Mouse (Mus musculus): ENCODE data around the gene Hk1. TPM values are rescaled to one million over a fixed set of nuclear protein-coding genes. Genes with fewer than 3 reads are reported as not detected.

Hk1 gene
- polyA plus RNA-seq, 1 experiment from 2014 or later, result 215 TPM

- Histone ChIP-seq H3K9me3 (replicated peaks) (no peaks in the 10 kb centered on the region), H3K36me3 (peaks cover 84% of the 10 kb centered on the region), H3K9ac (0 out of 2 replicates have a peak overlapping the region, but pooled peaks have one; percentile 6), H3K4me1 (replicated peaks) (peaks cover 39% of the 10 kb centered on the region), H3K4me2 (no peak overlapping the region), H3K27ac (ENCODE audit: poor library complexity, severe bottlenecking) (peak overlapping the region; percentile 41), H3K4me3 (no peak overlapping the region), H3K27me3 (replicated peaks) (no peaks in the 10 kb centered on the region)
- 69% methylated on average over 23 of the region's 23 CpGs for whole genome bisulfite sequencing
- peak; percentile 30; the same call in 1 of the 2 replicates for ATAC-seq (ENCODE audit: insufficient number of reproducible peaks, low FRiP score)
These were observed 79.5 kb downstream of the Hk1 start for GRCm38 (mm10) chr10:62300006-62300827.

GRCm38 (mm10) chr10:62296086-62296872 is 83.4 kb downstream of the Hk1 start:
- Histone ChIP-seq H3K27ac (ENCODE audit: poor library complexity, severe bottlenecking) (no peak overlapping the region), H3K9ac (no peak overlapping the region), H3K4me1 (replicated peaks) (peaks cover 30% of the 10 kb centered on the region), H3K27me3 (replicated peaks) (no peaks in the 10 kb centered on the region), H3K36me3 (peaks cover 92% of the 10 kb centered on the region), H3K4me2 (no peak overlapping the region), H3K4me3 (no peak overlapping the region), H3K9me3 (replicated peaks) (no peaks in the 10 kb centered on the region)
- ATAC-seq (ENCODE audit: insufficient number of reproducible peaks, low FRiP score), result no peak
- 75% methylated on average over 23 of the region's 26 CpGs for WGBS

GRCm38 (mm10) chr10:62294112-62294511 is 85.6 kb downstream of the Hk1 start:
- Histone ChIP-seq H3K4me2 (no peak overlapping the region), H3K9me3 (replicated peaks) (no peaks in the 10 kb centered on the region), H3K36me3 (peaks cover 99% of the 10 kb centered on the region), H3K4me1 (replicated peaks) (peaks cover 13% of the 10 kb centered on the region; the same call in 1 of the 2 replicates), H3K27me3 (replicated peaks) (no peaks in the 10 kb centered on the region), H3K27ac (ENCODE audit: poor library complexity, severe bottlenecking) (no peak overlapping the region), H3K4me3 (no peak overlapping the region), H3K9ac (0 out of 2 replicates have a peak overlapping the region, but pooled peaks have one; percentile 21)
- ATAC-seq (ENCODE audit: insufficient number of reproducible peaks, low FRiP score), result no peak
- 82% methylated on average over 4 of the region's 4 CpGs for WGBS

- H3K4me2 ChIP-seq, result no peak overlapping the region
- ATAC-seq (ENCODE audit: insufficient number of reproducible peaks, low FRiP score), result no peak
- peaks cover 88% of the 10 kb centered on the region for H3K36me3 ChIP-seq
- H3K4me1 ChIP-seq (replicated peaks), result peaks cover 10% of the 10 kb centered on the region
- H3K27ac ChIP-seq (ENCODE audit: poor library complexity, severe bottlenecking), result peak overlapping the region; percentile 18
- no peaks in the 10 kb centered on the region for H3K27me3 ChIP-seq (replicated peaks)
- H3K9ac ChIP-seq, result no peak overlapping the region
- no peak overlapping the region for H3K4me3 ChIP-seq
- no peaks in the 10 kb centered on the region for H3K9me3 ChIP-seq (replicated peaks)
- WGBS, result 69% methylated on average over 6 of the region's 6 CpGs
These were observed 92.1 kb downstream of the Hk1 start for GRCm38 (mm10) chr10:62287460-62288124.

GRCm38 (mm10) chr10:62283206-62283792 is 96.4 kb downstream of the Hk1 start:
- peaks cover 90% of the 10 kb centered on the region for H3K36me3 ChIP-seq

GRCm38 (mm10) chr10:62282782-62283181 is 96.9 kb downstream of the Hk1 start:
- no peaks in the 10 kb centered on the region for H3K27me3 ChIP-seq (replicated peaks)

More at GRCm38 (mm10) chr10:62283206-62283792, 96.4 kb downstream of the Hk1 start:
- Histone ChIP-seq H3K4me3 (no peak overlapping the region), H3K9me3 (replicated peaks) (no peaks in the 10 kb centered on the region), H3K4me2 (no peak overlapping the region), H3K27ac (ENCODE audit: poor library complexity, severe bottlenecking) (no peak overlapping the region), H3K4me1 (replicated peaks) (peaks cover 10% of the 10 kb centered on the region), H3K9ac (no peak overlapping the region), H3K27me3 (replicated peaks) (no peaks in the 10 kb centered on the region)
- 74% methylated on average over 4 of the region's 4 CpGs for WGBS
- no peak for ATAC-seq (ENCODE audit: insufficient number of reproducible peaks, low FRiP score)

GRCm38 (mm10) chr10:62279671-62280070 is 100.0 kb downstream of the Hk1 start:
- no peak overlapping the region for H3K4me2 ChIP-seq
- H3K27ac ChIP-seq (ENCODE audit: poor library complexity, severe bottlenecking), result no peak overlapping the region
- ATAC-seq (ENCODE audit: insufficient number of reproducible peaks, low FRiP score), result no peak
- no peak overlapping the region for H3K9ac ChIP-seq
- no peaks in the 10 kb centered on the region for H3K9me3 ChIP-seq (replicated peaks)
- H3K4me3 ChIP-seq, result no peak overlapping the region
- WGBS, result 81% methylated on average over 4 of the region's 4 CpGs
- no peaks in the 10 kb centered on the region for H3K4me1 ChIP-seq (replicated peaks)
- H3K36me3 ChIP-seq, result peaks cover 90% of the 10 kb centered on the region
- H3K27me3 ChIP-seq (replicated peaks), result no peaks in the 10 kb centered on the region

More at GRCm38 (mm10) chr10:62282782-62283181, 96.9 kb downstream of the Hk1 start:
- Histone ChIP-seq H3K4me1 (replicated peaks) (peaks cover 4% of the 10 kb centered on the region), H3K4me2 (no peak overlapping the region), H3K4me3 (no peak overlapping the region), H3K27ac (ENCODE audit: poor library complexity, severe bottlenecking) (no peak overlapping the region), H3K9ac (no peak overlapping the region), H3K9me3 (replicated peaks) (no peaks in the 10 kb centered on the region), H3K36me3 (peaks cover 90% of the 10 kb centered on the region)
- WGBS, result 39% methylated on average over 9 of the region's 9 CpGs
- peak; percentile 78 for ATAC-seq (ENCODE audit: insufficient number of reproducible peaks, low FRiP score)

- Histone ChIP-seq H3K36me3 (peaks cover 90% of the 10 kb centered on the region), H3K4me2 (no peak overlapping the region)
These were observed 100.6 kb downstream of the Hk1 start for GRCm38 (mm10) chr10:62279066-62279465.

GRCm38 (mm10) chr10:62277499-62278293 is 102.0 kb downstream of the Hk1 start:
- H3K9ac ChIP-seq, result no peak overlapping the region
- 93% methylated on average over 18 of the region's 19 CpGs for WGBS
- H3K4me2 ChIP-seq, result no peak overlapping the region
- ATAC-seq (ENCODE audit: insufficient number of reproducible peaks, low FRiP score), result no peak
- H3K27me3 ChIP-seq (replicated peaks), result no peaks in the 10 kb centered on the region
- no peak overlapping the region for H3K4me3 ChIP-seq
- peaks cover 90% of the 10 kb centered on the region for H3K36me3 ChIP-seq
- no peaks in the 10 kb centered on the region for H3K9me3 ChIP-seq (replicated peaks)
- no peak overlapping the region for H3K27ac ChIP-seq (ENCODE audit: poor library complexity, severe bottlenecking)
- no peaks in the 10 kb centered on the region for H3K4me1 ChIP-seq (replicated peaks)

More at GRCm38 (mm10) chr10:62279066-62279465, 100.6 kb downstream of the Hk1 start:
- Histone ChIP-seq H3K27ac (ENCODE audit: poor library complexity, severe bottlenecking) (no peak overlapping the region), H3K9me3 (replicated peaks) (no peaks in the 10 kb centered on the region), H3K4me1 (replicated peaks) (no peaks in the 10 kb centered on the region), H3K9ac (no peak overlapping the region), H3K4me3 (no peak overlapping the region), H3K27me3 (replicated peaks) (no peaks in the 10 kb centered on the region)
- 73% methylated on average over 3 of the region's 3 CpGs for WGBS
- ATAC-seq (ENCODE audit: insufficient number of reproducible peaks, low FRiP score), result no peak

GRCm38 (mm10) chr10:62275235-62275634 is 104.5 kb downstream of the Hk1 start:
- no peaks in the 10 kb centered on the region for H3K4me1 ChIP-seq (replicated peaks)
- no peak overlapping the region for H3K4me3 ChIP-seq
- WGBS, result 38% methylated on average over 4 of the region's 4 CpGs
- no peaks in the 10 kb centered on the region for H3K9me3 ChIP-seq (replicated peaks)
- H3K9ac ChIP-seq, result no peak overlapping the region
- peaks cover 88% of the 10 kb centered on the region for H3K36me3 ChIP-seq
- no peaks in the 10 kb centered on the region for H3K27me3 ChIP-seq (replicated peaks)
- H3K27ac ChIP-seq (ENCODE audit: poor library complexity, severe bottlenecking), result no peak overlapping the region
- ATAC-seq (ENCODE audit: insufficient number of reproducible peaks, low FRiP score), result no peak
- no peak overlapping the region for H3K4me2 ChIP-seq

Data from heart, embryonic 12.5 days (tissue).